Mouse (Mus musculus) right cerebral cortex, postnatal 14 days (tissue): Measurements from ENCODE around the gene Aire.
A peak's percentile ranks its signal among the peaks of the same experiment; 100 is the strongest.
"Not testable (repeated sequence)": the region's sequence is repeated elsewhere in the genome, so short reads cannot be mapped to it uniquely, and the experiment has no call there.

Experiments used
- DNase-seq: peaks from one replicate; pipeline ENCODE4 v3.0.0; 2022

Gene Aire

GRCm38 (mm10) chr10:78048061-78048730 is 4.8 kb upstream of the Aire start:
- DNase-seq = no peak

GRCm38 (mm10) chr10:78046388-78046787 is 3.0 kb upstream of the Aire start:
- DNase-seq = no peak

GRCm38 (mm10) chr10:78044531-78044930 is 1.1 kb upstream of the Aire start:
- DNase-seq = no peak

- peak; percentile 52 for DNase-seq
These were observed 559 bp downstream of the Aire start for GRCm38 (mm10) chr10:78042697-78043405.

GRCm38 (mm10) chr10:78042096-78042495 is 1.3 kb downstream of the Aire start:
- no peak for DNase-seq

GRCm38 (mm10) chr10:78041647-78042046 is 1.8 kb downstream of the Aire start, which contains the start of gene Dnmt3l:
Dnmt3l (plus strand) TSS chr10:78041947.
- no peak for DNase-seq

GRCm38 (mm10) chr10:78037139-78037538 is 6.3 kb downstream of the Aire start:
- DNase-seq = no peak

GRCm38 (mm10) chr10:78031987-78032386 is 11.4 kb downstream of the Aire start:
- DNase-seq = no peak

- DNase-seq = no peak
These were observed 14.3 kb downstream of the Aire start for GRCm38 (mm10) chr10:78029080-78029479.

- peak; percentile 74 for DNase-seq
These were observed 15.3 kb downstream of the Aire start for GRCm38 (mm10) chr10:78028129-78028528.

- DNase-seq = not testable (repeated sequence)
These were observed 18.0 kb downstream of the Aire start for GRCm38 (mm10) chr10:78025453-78025852.

GRCm38 (mm10) chr10:78019984-78020383 is 23.4 kb downstream of the Aire start:
- not testable (repeated sequence) for DNase-seq

- DNase-seq = no peak
These were observed 24.1 kb downstream of the Aire start for GRCm38 (mm10) chr10:78019291-78019690.

GRCm38 (mm10) chr10:78018797-78019203 is 24.6 kb downstream of the Aire start:
- peak; percentile 86 for DNase-seq

GRCm38 (mm10) chr10:78016366-78016765 is 27.0 kb downstream of the Aire start:
- DNase-seq = no peak

GRCm38 (mm10) chr10:78015489-78015888 is 27.9 kb downstream of the Aire start:
- no peak for DNase-seq

GRCm38 (mm10) chr10:78012661-78013495 is 30.5 kb downstream of the Aire start:
- DNase-seq = no peak

- DNase-seq = not testable (repeated sequence)
These were observed 32.3 kb downstream of the Aire start for GRCm38 (mm10) chr10:78011116-78011515.

- DNase-seq = no peak
These were observed 33.1 kb downstream of the Aire start for GRCm38 (mm10) chr10:78010335-78010734.

GRCm38 (mm10) chr10:78009945-78010293 is 33.5 kb downstream of the Aire start, which contains the start of gene Pfkl:
Pfkl (minus strand) TSS chr10:78010083.
- DNase-seq = no peak

- DNase-seq = peak; percentile 96
These were observed 34.0 kb downstream of the Aire start for GRCm38 (mm10) chr10:78009184-78009944.

- DNase-seq = no peak
These were observed 35.2 kb downstream of the Aire start for GRCm38 (mm10) chr10:78008169-78008568.

GRCm38 (mm10) chr10:78007203-78007602 is 36.2 kb downstream of the Aire start:
- DNase-seq = no peak
